Mouse (Mus musculus): ENCODE measurements around the gene Plrg1.
A peak's percentile ranks its signal among the peaks of the same experiment; 100 is the strongest.

Plrg1 gene

GRCm38 (mm10) chr3:83055281-83056038 lies at the start of gene Plrg1:
TSS of gene Plrg1 (plus strand) at chr3:83055522.
- DNase-seq (ENCODE audit: low read depth, low spot score) = peak; percentile 85

- DNase-seq (ENCODE audit: low read depth, low spot score) = no peak
Measured at GRCm38 (mm10) chr3:83007557-83007956, 47.8 kb upstream of the Plrg1 start, which contains the start of gene Fgg. TSS of gene Fgg (plus strand) at chr3:83007724.

- DNase-seq (ENCODE audit: low read depth, low spot score) = no peak
Measured at GRCm38 (mm10) chr3:83010291-83010690, 45.0 kb upstream of the Plrg1 start.

- DNase-seq (ENCODE audit: low read depth, low spot score) = no peak
Measured at GRCm38 (mm10) chr3:83011136-83011535, 44.2 kb upstream of the Plrg1 start.

GRCm38 (mm10) chr3:83011565-83011964 lies 43.8 kb upstream of the Plrg1 start:
- DNase-seq (ENCODE audit: low read depth, low spot score) = no peak

- no peak for DNase-seq (ENCODE audit: low read depth, low spot score)
Measured at GRCm38 (mm10) chr3:83012636-83013035, 42.7 kb upstream of the Plrg1 start.

- no peak for DNase-seq (ENCODE audit: low read depth, low spot score)
Measured at GRCm38 (mm10) chr3:83013951-83014350, 41.4 kb upstream of the Plrg1 start.

- DNase-seq (ENCODE audit: low read depth, low spot score) = no peak
Measured at GRCm38 (mm10) chr3:83016236-83016635, 39.1 kb upstream of the Plrg1 start.

GRCm38 (mm10) chr3:83020387-83020786 lies 34.9 kb upstream of the Plrg1 start:
- DNase-seq (ENCODE audit: low read depth, low spot score) = no peak

- no peak for DNase-seq (ENCODE audit: low read depth, low spot score)
Measured at GRCm38 (mm10) chr3:83021176-83021575, 34.1 kb upstream of the Plrg1 start.

GRCm38 (mm10) chr3:83025036-83025435 lies 30.3 kb upstream of the Plrg1 start:
- DNase-seq (ENCODE audit: low read depth, low spot score) = no peak

- no peak for DNase-seq (ENCODE audit: low read depth, low spot score)
Measured at GRCm38 (mm10) chr3:83025475-83026301, 29.6 kb upstream of the Plrg1 start, which contains the start of gene Fga. TSS of gene Fga (plus strand) at chr3:83026076.

GRCm38 (mm10) chr3:83027546-83028251 lies 27.6 kb upstream of the Plrg1 start:
- no peak for DNase-seq (ENCODE audit: low read depth, low spot score)

GRCm38 (mm10) chr3:83030331-83030730 lies 25.0 kb upstream of the Plrg1 start:
- no peak for DNase-seq (ENCODE audit: low read depth, low spot score)

- DNase-seq (ENCODE audit: low read depth, low spot score) = no peak
Measured at GRCm38 (mm10) chr3:83032746-83033308, 22.5 kb upstream of the Plrg1 start.

- no peak for DNase-seq (ENCODE audit: low read depth, low spot score)
Measured at GRCm38 (mm10) chr3:83033801-83034200, 21.5 kb upstream of the Plrg1 start.

GRCm38 (mm10) chr3:83038865-83039264 lies 16.5 kb upstream of the Plrg1 start:
- DNase-seq (ENCODE audit: low read depth, low spot score) = no peak

- no peak for DNase-seq (ENCODE audit: low read depth, low spot score)
Measured at GRCm38 (mm10) chr3:83039666-83040065, 15.7 kb upstream of the Plrg1 start.

GRCm38 (mm10) chr3:83042451-83042850 lies 12.9 kb upstream of the Plrg1 start:
- DNase-seq (ENCODE audit: low read depth, low spot score) = no peak

- no peak for DNase-seq (ENCODE audit: low read depth, low spot score)
Measured at GRCm38 (mm10) chr3:83046649-83047048, 8.7 kb upstream of the Plrg1 start.

GRCm38 (mm10) chr3:83049680-83050079 lies 5.6 kb upstream of the Plrg1 start, which contains the start of gene Fgb:
TSS of gene Fgb (minus strand) at chr3:83049863.
- DNase-seq (ENCODE audit: low read depth, low spot score) = no peak

GRCm38 (mm10) chr3:83050661-83051060 lies 4.7 kb upstream of the Plrg1 start:
- no peak for DNase-seq (ENCODE audit: low read depth, low spot score)
